Mouse (Mus musculus) midbrain, postnatal 0 days (tissue): ENCODE measurements at regions not wholly inside any gene's neighbourhood (a gene's known extent, or its start where the extent isn't known, plus 50 kb on each side); places are given as distances from the start of the nearest gene placed in this dataset.

Experiments
- ATAC-seq: fragments of 200-750 bp; cut with Nextera tagmentation; 2 replicates; pipeline ENCODE4 v1.8.0; 2017; ENCODE audit warnings: moderate number of reproducible peaks, mild to moderate bottlenecking, moderate TSS enrichment, moderate library complexity; ENCODE audit not compliant: low FRiP score
- DNase-seq: peaks from one replicate; pipeline ENCODE4 v3.0.0-alpha.2; 2015; ENCODE audit warnings: low spot score
- H3K27ac ChIP-seq: fragments of 300-500 bp; sonication (generic); 2 replicates; pipeline ENCODE4 v1.5.1; 2014; ENCODE audit warnings: low read depth, mild to moderate bottlenecking, low read length, mixed read lengths
- H3K27me3 ChIP-seq: fragments of 300-500 bp; sonication (generic); 2 replicates; pipeline ENCODE4 v1.6.1; 2014; ENCODE audit warnings: low read length, control low read depth, mixed read lengths; ENCODE audit not compliant: insufficient read depth
- H3K36me3 ChIP-seq: fragments of 300-500 bp; sonication (generic); 2 replicates; pipeline ENCODE4 v1.6.1; 2014; ENCODE audit warnings: low read length, control low read depth, mixed read lengths; ENCODE audit not compliant: insufficient read depth
- H3K4me1 ChIP-seq: fragments of 300-500 bp; sonication (generic); 2 replicates; pipeline ENCODE4 v1.6.1; 2014; ENCODE audit warnings: mild to moderate bottlenecking, control low read depth, antibody characterized with exemption, low read length, mixed read lengths; ENCODE audit not compliant: insufficient read depth
- H3K4me2 ChIP-seq: fragments of 300-500 bp; sonication (generic); 2 replicates; pipeline ENCODE4 v1.6.1; 2014; ENCODE audit warnings: low read depth, mild to moderate bottlenecking, low read length, mixed read lengths; ENCODE audit not compliant: poor library complexity, severe bottlenecking
- H3K4me3 ChIP-seq: fragments of 300-500 bp; sonication (generic); 2 replicates; pipeline ENCODE4 v1.5.1; 2014; ENCODE audit warnings: low read depth, mild to moderate bottlenecking, low read length, moderate library complexity
- H3K9ac ChIP-seq: fragments of 300-500 bp; sonication (generic); replicated peaks from 2 replicates; pipeline ENCODE4 v1.6.1; 2014; ENCODE audit warnings: mild to moderate bottlenecking, low read length, moderate library complexity, mixed read lengths; ENCODE audit not compliant: poor library complexity, severe bottlenecking
- H3K9me3 ChIP-seq: fragments of 300-500 bp; sonication (generic); 2 replicates; pipeline ENCODE4 v1.6.1; 2016; ENCODE audit warnings: low read length, control low read depth
- CTCF ChIP-seq: IDR thresholded peaks from 2 replicates; pipeline ENCODE4 v1.5.1; 2016; ENCODE audit warnings: antibody characterized with exemption, mild to moderate bottlenecking
- WGBS: fragments of 180-500 bp; shearing (Covaris S2); extraction: QIAGEN DNeasy Blood & Tissue Kit; methylation state at CpG from one replicate; pipeline ENCODE4 v1.1.7; 2014; 5-methylcytosine and 5-hydroxymethylcytosine counted together

GRCm38 (mm10) chr2:143332071-143332470 lies 213.9 kb upstream of the Pcsk2 start:
- Histone ChIP-seq H3K27me3 (no peaks in the 10 kb centered on the region), H3K36me3 (no peaks in the 10 kb centered on the region), H3K9me3 (no peaks in the 10 kb centered on the region), H3K9ac (no peak overlapping the region), H3K4me3 (no peak overlapping the region), H3K27ac (no peak overlapping the region), H3K4me1 (no peaks in the 10 kb centered on the region), H3K4me2 (no peak overlapping the region)
- no peak for ATAC-seq
- no peak for DNase-seq
- no peak for TF ChIP-seq CTCF

GRCm38 (mm10) chr2:143340364-143340763 lies 205.6 kb upstream of the Pcsk2 start:
- no peaks in the 10 kb centered on the region for H3K4me1 ChIP-seq

GRCm38 (mm10) chr2:143364193-143364592 lies 181.8 kb upstream of the Pcsk2 start:
- Histone ChIP-seq H3K36me3 (no peaks in the 10 kb centered on the region), H3K4me2 (no peak overlapping the region), H3K27ac (no peak overlapping the region), H3K4me1 (no peaks in the 10 kb centered on the region), H3K27me3 (no peaks in the 10 kb centered on the region), H3K9me3 (no peaks in the 10 kb centered on the region), H3K9ac (no peak overlapping the region), H3K4me3 (no peak overlapping the region)
- ATAC-seq (no peak), DNase-seq (no peak)
- 72% methylated on average over 6 of the region's 6 CpGs for WGBS
- TF ChIP-seq CTCF: no peak

More at GRCm38 (mm10) chr2:143340364-143340763, 205.6 kb upstream of the Pcsk2 start:
- ATAC-seq (no peak), DNase-seq (no peak)
- Histone ChIP-seq H3K36me3 (no peaks in the 10 kb centered on the region), H3K4me3 (no peak overlapping the region), H3K9me3 (no peaks in the 10 kb centered on the region), H3K27me3 (no peaks in the 10 kb centered on the region), H3K4me2 (no peak overlapping the region), H3K27ac (no peak overlapping the region), H3K9ac (no peak overlapping the region)
- no peak for TF ChIP-seq CTCF
- 87% methylated on average over 5 of the region's 5 CpGs for WGBS

- TF ChIP-seq CTCF: no peak
- WGBS: 94% methylated on average over 5 of the region's 5 CpGs
- H3K27me3 ChIP-seq: no peaks in the 10 kb centered on the region
- H3K4me2 ChIP-seq: no peak overlapping the region
- no peak overlapping the region for H3K4me3 ChIP-seq
- ATAC-seq (no peak), DNase-seq (no peak)
- no peaks in the 10 kb centered on the region for H3K4me1 ChIP-seq
- no peak overlapping the region for H3K27ac ChIP-seq
- H3K9me3 ChIP-seq: no peaks in the 10 kb centered on the region
- H3K9ac ChIP-seq: no peak overlapping the region
- H3K36me3 ChIP-seq: no peaks in the 10 kb centered on the region
Observed at GRCm38 (mm10) chr2:143365976-143366375, 180.0 kb upstream of the Pcsk2 start.
